Mouse (Mus musculus) liver, embryonic 14.5 days (tissue): ENCODE data around the gene Sh3rf1. TPM values are rescaled to one million over a fixed set of nuclear protein-coding genes. Genes with fewer than 3 reads are reported as not detected.
"Not testable (repeated sequence)": the region's sequence is repeated elsewhere in the genome, so short reads cannot be mapped to it uniquely, and the experiment has no call there.

Experiments
- ATAC-seq: fragments of 200-750 bp; cut with Nextera tagmentation; 2 replicates; pipeline ENCODE4 v1.8.0; 2017; ENCODE audit warnings: moderate number of reproducible peaks, mild to moderate bottlenecking, moderate library complexity; ENCODE audit not compliant: insufficient read depth
- DNase-seq, 3 experiments: peaks; one replicate each; pipeline ENCODE4 v3.0.0-alpha.2; 2012 to 2013; ENCODE audit warnings: low read depth in 3 of 3, low spot score in 3 of 3
- H3K27ac ChIP-seq: fragments of 300-500 bp; sonication (generic); 2 replicates; pipeline ENCODE4 v1.5.1; 2014; ENCODE audit warnings: moderate library complexity, mild to moderate bottlenecking, control low read depth, inconsistent platforms
- H3K27me3 ChIP-seq: fragments of 300-500 bp; sonication (generic); 2 replicates; pipeline ENCODE4 v1.6.1; 2014; ENCODE audit warnings: mild to moderate bottlenecking, low read length, moderate library complexity; ENCODE audit not compliant: control insufficient read depth, insufficient read depth
- H3K36me3 ChIP-seq: fragments of 300-500 bp; sonication (generic); replicated peaks from 2 replicates; pipeline ENCODE4 v1.6.1; 2014; ENCODE audit warnings: low read depth; ENCODE audit not compliant: control insufficient read depth, insufficient read depth
- H3K4me1 ChIP-seq, 2 experiments: fragments of 200-500 bp in 1 of 2; fragments of 300-500 bp in 1 of 2; sonication (generic) in 1 of 2; replicated peaks; 2 replicates each; pipeline ENCODE4 v1.6.1; 2012 to 2014; ENCODE audit warnings: antibody characterized with exemption in 1 of 2, inconsistent platforms in 1 of 2, low read length in 1 of 2; ENCODE audit not compliant: control insufficient read depth in 2 of 2, insufficient read depth in 2 of 2
- H3K4me2 ChIP-seq: fragments of 300-500 bp; sonication (generic); 2 replicates; pipeline ENCODE4 v1.6.1; 2014; ENCODE audit warnings: low read depth, mild to moderate bottlenecking, control low read depth, moderate library complexity
- H3K4me3 ChIP-seq, 2 experiments: fragments of 200-500 bp in 1 of 2; fragments of 300-500 bp in 1 of 2; sonication (generic) in 1 of 2; 2 replicates each; pipeline ENCODE4 v1.5.1; 2012 to 2014; ENCODE audit warnings: low read depth in 2 of 2, low read length in 2 of 2, mild to moderate bottlenecking in 2 of 2, control low read depth in 1 of 2, inconsistent platforms in 1 of 2, moderate library complexity in 1 of 2; ENCODE audit not compliant: insufficient read depth in 1 of 2
- H3K9ac ChIP-seq: fragments of 300-500 bp; sonication (generic); replicated peaks from 2 replicates; pipeline ENCODE4 v1.6.1; 2014; ENCODE audit warnings: mild to moderate bottlenecking, control low read depth, moderate library complexity
- H3K9me3 ChIP-seq: fragments of 300-500 bp; sonication (generic); 2 replicates; pipeline ENCODE4 v1.6.1; 2016; ENCODE audit warnings: low read length, mixed read lengths; ENCODE audit not compliant: control insufficient read depth
- CTCF ChIP-seq: IDR thresholded peaks from 2 replicates; pipeline ENCODE4 v1.5.1; 2016; ENCODE audit warnings: antibody characterized with exemption, low read depth, control low read depth
- EP300 ChIP-seq: IDR thresholded peaks from 2 replicates; pipeline ENCODE4 v1.6.1; 2016; ENCODE audit warnings: antibody characterized with exemption, low read depth
- WGBS: fragments of 180-500 bp; shearing (Covaris S2); extraction: QIAGEN DNeasy Blood & Tissue Kit; methylation state at CpG from one replicate; pipeline ENCODE4 v1.1.7; 2014; ENCODE audit not compliant: insufficient replicate concordance; 5-methylcytosine and 5-hydroxymethylcytosine counted together
- polyA plus RNA-seq, 2 experiments: library from polyadenylated mRNA; depleted of rRNA in 1 of 2; stranded (reverse) in 1 of 2; unstranded in 1 of 2; fragments of >200 nt; fragmentation: Nextera tagmentation in 1 of 2; extraction: Ambion mirVana in 1 of 2; gene quantifications; 2 replicates each; pipeline versions ENCODE4 v1.2.1 to v1.2.3; 2012 to 2014

Gene Sh3rf1
- polyA plus RNA-seq, 2 experiments = 0.61 to 0.85 TPM

DNA sequence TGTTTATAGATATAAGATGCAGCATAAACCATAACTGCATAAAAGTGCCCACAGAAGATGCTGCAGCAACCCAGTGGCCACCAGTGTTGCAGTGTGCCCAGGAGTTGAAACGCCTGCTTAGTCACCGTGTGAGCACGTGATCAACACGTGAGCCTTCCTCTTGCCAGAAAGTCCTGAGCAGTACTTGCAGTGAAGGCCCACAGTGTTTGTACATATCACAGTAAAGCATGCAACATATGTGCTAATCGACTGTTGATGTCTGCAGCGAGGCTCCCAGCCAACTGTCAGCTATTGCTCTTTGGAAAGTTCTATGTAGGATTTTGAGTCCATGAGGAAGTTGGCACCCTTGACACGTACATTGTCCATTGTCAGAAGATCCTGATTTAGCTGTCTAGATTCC is 174.1 kb downstream of the Sh3rf1 start:
- Histone ChIP-seq H3K4me3 (no peak overlapping the region), H3K9ac (no peak overlapping the region), H3K9me3 (no peaks in the 10 kb centered on the region), H3K36me3 (no peaks in the 10 kb centered on the region), H3K4me2 (no peak overlapping the region), H3K27ac (no peak overlapping the region), H3K27me3 (no peaks in the 10 kb centered on the region), H3K4me1 (peaks cover 0 to 14% of the 10 kb centered on the region in 2 experiments; a peak in 2 of 4 replicates)
- peak in 1 of 3 experiments; percentile 10 for DNase-seq
- no peak for ATAC-seq
- TF ChIP-seq CTCF (no peak), EP300 (no peak)
- WGBS = 41% methylated on average over 7 of the region's 7 CpGs

DNA sequence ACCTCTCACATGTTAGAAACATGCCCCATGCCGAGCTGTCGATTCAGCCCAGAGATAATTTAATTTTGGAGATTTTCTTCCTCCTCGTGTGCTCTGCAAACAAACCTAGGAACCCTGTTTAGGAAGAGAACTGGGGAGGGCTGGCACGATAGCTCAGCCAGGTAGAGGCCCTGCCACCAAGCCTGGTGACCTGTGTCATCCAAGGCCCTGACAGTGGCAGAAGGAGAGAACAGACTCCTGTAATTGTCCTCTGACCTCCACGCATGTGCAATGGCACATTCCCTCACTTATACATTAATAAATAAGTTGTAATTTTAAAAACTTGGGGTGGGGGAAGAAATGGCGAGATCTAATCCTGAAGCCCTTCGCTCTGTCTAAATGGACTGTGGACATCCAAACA is 179.2 kb downstream of the Sh3rf1 start:
- Histone ChIP-seq H3K9ac (no peak overlapping the region), H3K4me2 (no peak overlapping the region), H3K4me1 (peaks cover 0 to 7% of the 10 kb centered on the region in 2 experiments; a peak in 2 of 4 replicates), H3K27ac (no peak overlapping the region), H3K4me3 (no peak overlapping the region), H3K27me3 (no peaks in the 10 kb centered on the region), H3K9me3 (no peaks in the 10 kb centered on the region), H3K36me3 (no peaks in the 10 kb centered on the region)
- ATAC-seq (no peak), DNase-seq (no peak)
- TF ChIP-seq EP300 (no peak), CTCF (no peak)
- 61% methylated on average over 7 of the region's 7 CpGs for WGBS

DNA sequence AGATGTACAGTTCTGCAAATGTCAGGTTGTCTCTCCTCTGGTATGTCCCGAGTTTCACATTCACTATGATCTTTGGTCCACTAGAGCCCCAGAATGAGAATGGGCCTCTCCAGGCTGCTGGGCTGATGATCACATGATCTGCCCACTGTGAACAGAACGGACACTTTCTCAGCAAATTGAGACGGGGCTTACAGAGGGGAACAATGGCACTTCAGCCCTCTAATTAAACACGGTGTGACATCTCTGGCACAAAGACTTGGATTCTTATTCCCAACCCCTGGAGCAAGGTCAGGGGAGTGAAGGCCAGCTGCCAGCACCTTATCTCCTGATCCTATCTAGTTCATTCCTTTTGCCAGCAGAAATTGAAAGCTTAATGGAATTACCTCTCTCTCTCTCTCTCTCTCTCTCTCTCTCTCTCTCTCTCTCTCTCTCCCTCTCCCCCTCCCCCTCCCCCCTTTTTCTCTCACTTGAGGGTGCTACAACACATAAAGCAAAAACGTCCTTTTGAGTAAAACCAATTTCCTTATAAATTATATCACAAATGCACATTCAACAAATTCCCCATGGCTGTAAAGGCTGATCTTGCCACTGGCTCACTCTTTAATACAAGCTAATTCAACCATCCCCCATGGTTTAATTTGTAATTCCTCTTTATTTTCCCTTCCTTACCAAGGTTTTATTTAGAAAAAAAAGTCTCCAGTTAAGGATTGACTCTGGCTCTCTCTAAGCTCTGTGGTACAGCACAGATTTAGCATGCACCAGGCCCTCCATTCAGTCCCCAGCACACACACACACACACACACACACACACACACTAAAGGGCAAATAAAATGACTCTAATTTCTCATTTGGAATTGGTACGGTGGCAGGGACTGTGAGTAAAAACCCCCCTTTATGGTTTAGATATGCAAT is 179.8 kb downstream of the Sh3rf1 start:
- no peaks in the 10 kb centered on the region for H3K9me3 ChIP-seq
- no peak for TF ChIP-seq EP300
- TF ChIP-seq CTCF = no peak
- H3K36me3 ChIP-seq = no peaks in the 10 kb centered on the region
- H3K27me3 ChIP-seq = no peaks in the 10 kb centered on the region
- no peak overlapping the region for H3K4me2 ChIP-seq
- ATAC-seq = 0 out of 2 replicates have a peak, but pooled peaks have one; percentile 33
- DNase-seq = no peak
- H3K27ac ChIP-seq = no peak overlapping the region
- H3K4me3 ChIP-seq = no peak overlapping the region
- no peak overlapping the region for H3K9ac ChIP-seq
- 32% methylated on average over 6 of the region's 6 CpGs for WGBS
- H3K4me1 ChIP-seq = peaks cover 0 to 5% of the 10 kb centered on the region in 2 experiments; a peak in 2 of 4 replicates

DNA sequence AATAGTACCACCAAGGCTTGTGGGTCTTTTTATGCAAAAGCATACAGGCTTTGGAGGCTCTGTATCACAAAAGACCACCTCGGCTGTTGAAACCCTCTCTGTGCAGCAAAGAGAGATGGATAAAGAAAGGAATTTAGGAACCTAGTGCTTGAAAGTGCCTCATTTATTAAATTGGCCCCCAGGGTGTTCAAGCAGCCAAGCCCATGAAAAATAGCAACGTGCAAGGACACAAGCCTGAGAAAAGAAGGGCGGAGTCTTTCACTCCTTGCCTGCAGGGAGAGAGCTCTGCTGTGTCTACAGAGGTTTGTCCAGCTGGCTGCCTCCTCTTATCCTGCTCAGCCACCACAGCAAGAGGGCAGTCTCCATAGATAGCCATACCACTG is 180.5 kb downstream of the Sh3rf1 start:
- TF ChIP-seq EP300 (no peak), CTCF (no peak)
- WGBS = 50% methylated on average over 3 of the region's 3 CpGs
- Histone ChIP-seq H3K4me1 (peaks cover 0 to 5% of the 10 kb centered on the region in 2 experiments; a peak in 2 of 4 replicates), H3K27me3 (no peaks in the 10 kb centered on the region), H3K9ac (no peak overlapping the region), H3K9me3 (no peaks in the 10 kb centered on the region), H3K4me3 (no peak overlapping the region), H3K36me3 (no peaks in the 10 kb centered on the region), H3K27ac (no peak overlapping the region), H3K4me2 (no peak overlapping the region)
- ATAC-seq = no peak
- DNase-seq = no peak

DNA sequence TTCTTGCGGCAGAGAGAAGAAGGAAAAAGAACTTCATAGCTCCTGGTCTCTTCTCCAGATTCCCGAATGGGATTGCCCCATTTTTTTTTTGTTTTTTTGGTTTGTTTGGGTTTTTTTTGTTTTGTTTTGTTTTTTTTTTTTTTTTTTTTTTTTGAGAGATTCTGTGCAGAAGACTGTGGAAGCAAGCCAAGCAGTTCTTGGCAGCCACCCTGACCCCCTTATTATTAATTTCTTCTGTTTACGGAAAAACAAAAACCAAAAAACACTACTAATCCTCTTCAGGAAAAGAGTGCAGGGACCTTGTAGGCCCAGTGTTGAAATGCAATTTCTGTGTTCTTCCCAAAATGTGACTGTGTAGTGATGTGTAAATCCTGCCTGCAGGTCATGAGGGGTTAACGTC is 185.4 kb downstream of the Sh3rf1 start:
- Histone ChIP-seq H3K27ac (no peak overlapping the region), H3K4me3 (no peak overlapping the region), H3K9ac (no peak overlapping the region), H3K27me3 (no peaks in the 10 kb centered on the region), H3K4me2 (no peak overlapping the region), H3K36me3 (no peaks in the 10 kb centered on the region), H3K4me1 (no peaks in the 10 kb centered on the region), H3K9me3 (no peaks in the 10 kb centered on the region)
- TF ChIP-seq EP300 (no peak), CTCF (no peak)
- no peak for DNase-seq
- ATAC-seq = no peak
- 68% methylated on average over 4 of the region's 4 CpGs for WGBS

DNA sequence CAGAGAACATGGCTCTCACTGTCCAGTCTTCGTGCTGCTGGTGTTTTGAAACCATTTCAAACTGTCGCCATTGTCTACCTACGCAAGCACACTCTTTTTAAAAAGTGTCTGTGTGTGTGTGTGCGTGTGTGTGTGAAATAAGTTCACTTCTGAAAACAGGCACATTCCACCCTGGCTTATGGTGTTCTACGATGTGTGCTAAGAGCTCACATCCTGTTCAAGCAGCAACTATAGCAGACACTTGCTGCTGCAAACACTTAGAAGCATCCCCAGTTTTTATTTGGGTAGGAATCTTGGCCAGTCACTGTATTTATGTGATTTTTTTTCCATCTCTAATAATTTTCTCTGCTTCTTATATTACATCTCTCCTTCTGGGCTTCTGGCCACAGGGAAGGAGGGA is 186.0 kb downstream of the Sh3rf1 start:
- H3K27ac ChIP-seq, DNase-seq, ATAC-seq, H3K4me3 ChIP-seq, H3K9ac ChIP-seq, H3K4me1 ChIP-seq, H3K4me2 ChIP-seq, H3K9me3 ChIP-seq, H3K27me3 ChIP-seq, H3K36me3 ChIP-seq: not testable (repeated sequence)
- WGBS = 64% methylated on average over 5 of the region's 5 CpGs
